Mouse (Mus musculus): ENCODE data around the gene Phactr2.

DNA sequence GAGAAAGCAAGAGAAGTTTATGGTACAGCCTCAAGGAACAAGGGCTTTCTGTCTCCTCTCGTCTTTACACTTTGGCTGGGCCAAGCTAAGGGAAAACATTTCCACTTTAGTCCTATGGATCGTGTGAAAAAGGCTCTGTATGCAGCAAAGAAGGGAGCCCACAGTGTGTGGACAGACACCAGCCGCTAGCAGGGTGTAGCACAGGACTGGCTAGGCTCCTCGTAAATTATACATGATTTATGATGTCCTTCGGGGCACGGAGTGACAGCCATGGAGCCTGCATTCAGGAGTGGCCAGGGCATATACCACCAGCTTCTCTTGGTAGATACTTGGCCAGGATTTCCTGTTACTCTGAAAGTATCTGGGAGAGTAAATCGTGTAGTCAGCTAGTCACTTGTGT lies 203.1 kb downstream of the Phactr2 start:
- TF ChIP-seq CTCF (IDR thresholded peaks at IDR 0.05; ENCODE audit: low read depth) (no peak), EP300 (optimal IDR thresholded peaks at IDR 0.05) (no peak)

Measured in stomach, postnatal 0 days (tissue).